Mouse (Mus musculus) 3134 (cell line): ENCODE data around the gene Rora.

Experiments
- DNase-seq: peaks from one replicate; pipeline ENCODE4 v3.0.0-alpha.2; 2011; ENCODE audit warnings: low spot score; ENCODE audit not compliant: insufficient read length; ENCODE audit errors: extremely low read depth

Gene Rora

GRCm38 (mm10) chr9:68988162-68988911, 334.8 kb downstream of the Rora start:
- no peak for DNase-seq

- DNase-seq: peak; percentile 10
These were observed 336.4 kb downstream of the Rora start for GRCm38 (mm10) chr9:68989885-68990449.

GRCm38 (mm10) chr9:68993881-68994280, 340.3 kb downstream of the Rora start:
- DNase-seq: no peak

GRCm38 (mm10) chr9:68998961-68999360, 345.4 kb downstream of the Rora start:
- no peak for DNase-seq

- DNase-seq: no peak
These were observed 350.9 kb downstream of the Rora start for GRCm38 (mm10) chr9:69004514-69004913.

- DNase-seq: no peak
These were observed 353.1 kb downstream of the Rora start for GRCm38 (mm10) chr9:69006666-69007065.

GRCm38 (mm10) chr9:69008706-69009105, 355.1 kb downstream of the Rora start:
- no peak for DNase-seq

- no peak for DNase-seq
These were observed 357.3 kb downstream of the Rora start for GRCm38 (mm10) chr9:69010886-69011285.

- DNase-seq: no peak
These were observed 359.7 kb downstream of the Rora start for GRCm38 (mm10) chr9:69013186-69013715.

GRCm38 (mm10) chr9:69014203-69014602, 360.6 kb downstream of the Rora start:
- no peak for DNase-seq

GRCm38 (mm10) chr9:69020381-69020780, 366.8 kb downstream of the Rora start:
- DNase-seq: no peak

- no peak for DNase-seq
These were observed 367.9 kb downstream of the Rora start for GRCm38 (mm10) chr9:69021482-69021881.

- no peak for DNase-seq
These were observed 369.7 kb downstream of the Rora start for GRCm38 (mm10) chr9:69023314-69023713.

GRCm38 (mm10) chr9:69028177-69028576, 374.6 kb downstream of the Rora start:
- DNase-seq: no peak

- DNase-seq: no peak
These were observed 380.8 kb downstream of the Rora start for GRCm38 (mm10) chr9:69034301-69034871.

GRCm38 (mm10) chr9:69035456-69035855, 381.9 kb downstream of the Rora start:
- no peak for DNase-seq

GRCm38 (mm10) chr9:69036296-69036695, 382.7 kb downstream of the Rora start:
- no peak for DNase-seq

GRCm38 (mm10) chr9:69043920-69044613, 390.5 kb downstream of the Rora start:
- no peak for DNase-seq

GRCm38 (mm10) chr9:69044614-69045133, 391.1 kb downstream of the Rora start:
- no peak for DNase-seq

GRCm38 (mm10) chr9:69045908-69046307, 392.3 kb downstream of the Rora start:
- no peak for DNase-seq

GRCm38 (mm10) chr9:69050856-69051255, 397.3 kb downstream of the Rora start:
- DNase-seq: no peak
